Mouse (Mus musculus) erythroblast, embryonic 14.5 days (primary cell): ENCODE measurements around the gene Gm17545.

ENCODE experiments used
- GATA1 ChIP-seq: IDR thresholded peaks from 2 replicates; pipeline ENCODE4 v1.6.1; 2012; ENCODE audit warnings: low read length, inconsistent platforms, mixed read lengths
- TAL1 ChIP-seq: IDR thresholded peaks from 3 replicates; pipeline ENCODE4 v1.6.1; 2012; ENCODE audit warnings: low read length, inconsistent platforms, mixed read lengths

GRCm38 (mm10) chr9:22478946-22479345 is 24.9 kb downstream of the Gm17545 start:
- no peak for TF ChIP-seq GATA1
- no peak for TF ChIP-seq TAL1
